Comparison of ENCODE assay signal across 18 mouse cellular contexts in the genomic region with DNA sequence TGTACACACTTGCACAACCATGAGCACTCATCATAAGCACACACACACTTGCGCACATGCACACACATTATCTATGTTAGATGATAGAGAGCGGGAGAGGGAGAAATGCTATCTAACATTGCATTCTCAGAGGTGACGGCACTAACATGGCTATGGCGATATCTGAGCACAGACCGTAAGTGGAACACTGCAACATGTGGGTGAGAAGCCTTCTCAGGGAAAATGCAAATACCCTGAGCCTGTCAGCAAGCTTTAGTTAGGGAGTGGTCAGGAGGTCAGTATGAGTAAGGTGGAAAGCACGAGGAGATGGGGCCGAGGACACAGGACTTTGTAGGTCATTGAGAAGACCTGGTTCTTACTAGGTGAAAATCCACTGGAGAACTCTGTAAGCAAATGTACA.
DNase-seq lines count a peak whose midpoint lies in the region; ATAC-seq and TF ChIP-seq lines count a peak whose summit lies in the region.
"Had no signal": no experiment of that assay in that cellular context is flagged by ENCODE, and none has a peak within 500 bp of the region (broad histone marks: within the 10 kb centered on the region; RNA-seq: fewer than 3 reads in every experiment).

No protein-coding gene starts in this region.

- peak; percentile 58; the same call in 1 of the 2 replicates for ATAC-seq in heart, embryonic 15.5 days (replicated peaks; ENCODE audit: insufficient number of reproducible peaks, insufficient read depth, low FRiP score, low read depth)
- ATAC-seq in lung, embryonic 15.5 days (ENCODE audit: borderline replicate concordance, extremely low read depth, low FRiP score, low TSS enrichment) = no peak
- ATAC-seq in liver, embryonic 14.5 days (ENCODE audit: insufficient read depth) = peak; percentile 13; the same call in 1 of the 2 replicates
- peak; percentile 77 for ATAC-seq in stomach, postnatal 0 days (ENCODE audit: low FRiP score, low TSS enrichment)
- ATAC-seq in granulocyte monocyte progenitor cell, adult 5-6 weeks (replicated peaks; ENCODE audit: poor library complexity, severe bottlenecking) = no peak
- ATAC-seq: forebrain, postnatal 0 days; hindbrain, postnatal 0 days; midbrain, embryonic 16.5 days had no signal

- no peak for DNase-seq in heart, adult 11 months
- no peak for DNase-seq in lung, postnatal 36 days
- no peak for DNase-seq in liver, embryonic 14.5 days (ENCODE audit: low read depth in 3 of 3, low spot score in 3 of 3)
- DNase-seq in stomach, postnatal 0 days (ENCODE audit: low spot score) = peak; percentile 53
- DNase-seq: adrenal gland, postnatal 36 days; cerebellum, adult 8-10 months; forebrain, postnatal 0 days; layer of hippocampus, postnatal 36 days; right cerebral cortex, adult 18-20 months; thymus, postnatal 14 days had no signal

- no peaks in the 10 kb centered on the region for H3K27me3 ChIP-seq in heart, embryonic 15.5 days
- H3K27me3 ChIP-seq in lung, embryonic 15.5 days = no peaks in the 10 kb centered on the region
- H3K27me3 ChIP-seq in liver, embryonic 14.5 days (ENCODE audit: control insufficient read depth, insufficient read depth, low read length) = no peaks in the 10 kb centered on the region
- H3K27me3 ChIP-seq in stomach, postnatal 0 days (ENCODE audit: control insufficient read depth, insufficient read depth, low read length) = no peaks in the 10 kb centered on the region
- H3K27me3 ChIP-seq: embryonic facial prominence, embryonic 12.5 days; megakaryocyte, embryonic 14.5 days had no signal

- peak overlapping the region; percentile 79 for H3K27ac ChIP-seq in heart, embryonic 15.5 days
- H3K27ac ChIP-seq in lung, embryonic 15.5 days = peak overlapping the region; percentile 93
- H3K27ac ChIP-seq in liver, embryonic 14.5 days = no peak overlapping the region
- peak overlapping the region; percentile 50; the same call in 1 of the 2 replicates for H3K27ac ChIP-seq in stomach, postnatal 0 days (replicated peaks)
- H3K27ac ChIP-seq: embryonic facial prominence, embryonic 12.5 days; hindbrain, postnatal 0 days; kidney, postnatal 0 days had no signal

- peaks cover 76% of the 10 kb centered on the region for H3K4me1 ChIP-seq in heart, embryonic 15.5 days (replicated peaks)
- peaks cover 69% of the 10 kb centered on the region for H3K4me1 ChIP-seq in lung, embryonic 15.5 days
- H3K4me1 ChIP-seq in liver, embryonic 14.5 days (replicated peaks; ENCODE audit: control insufficient read depth in 2 of 2, insufficient read depth in 2 of 2, low read length in 1 of 2) = peaks cover under 1 to 33% of the 10 kb centered on the region in 2 experiments
- peaks cover 14% of the 10 kb centered on the region for H3K4me1 ChIP-seq in stomach, postnatal 0 days (replicated peaks; ENCODE audit: control insufficient read depth, insufficient read depth)
- H3K4me1 ChIP-seq: megakaryocyte, embryonic 14.5 days had no signal

- no peak for TF ChIP-seq CTCF in liver, embryonic 14.5 days (IDR thresholded peaks at IDR 0.05; ENCODE audit: low read depth)
- TF ChIP-seq CTCF in stomach, postnatal 0 days (IDR thresholded peaks at IDR 0.05; ENCODE audit: low read depth) = no peak

- H3K4me3 ChIP-seq in heart, embryonic 15.5 days = no peak overlapping the region
- H3K4me3 ChIP-seq in lung, embryonic 15.5 days = no peak overlapping the region
- no peak overlapping the region for H3K4me3 ChIP-seq in liver, embryonic 14.5 days (ENCODE audit: insufficient read depth in 1 of 2, low read depth in 2 of 2, low read length in 2 of 2)
- H3K4me3 ChIP-seq in stomach, postnatal 0 days (ENCODE audit: low read depth, low read length) = no peak overlapping the region
- H3K4me3 ChIP-seq: embryonic facial prominence, embryonic 12.5 days; megakaryocyte, embryonic 14.5 days had no signal

- no peaks in the 10 kb centered on the region for H3K36me3 ChIP-seq in heart, embryonic 15.5 days
- H3K36me3 ChIP-seq in lung, embryonic 15.5 days = no peaks in the 10 kb centered on the region
- H3K36me3 ChIP-seq in liver, embryonic 14.5 days (replicated peaks; ENCODE audit: control insufficient read depth, insufficient read depth, low read depth) = no peaks in the 10 kb centered on the region
- no peaks in the 10 kb centered on the region for H3K36me3 ChIP-seq in stomach, postnatal 0 days (ENCODE audit: control insufficient read depth, insufficient read depth, low read length)
- H3K36me3 ChIP-seq: embryonic facial prominence, embryonic 12.5 days had no signal

- H3K9me3 ChIP-seq in heart, embryonic 15.5 days (replicated peaks) = no peaks in the 10 kb centered on the region
- no peaks in the 10 kb centered on the region for H3K9me3 ChIP-seq in lung, embryonic 15.5 days
- no peaks in the 10 kb centered on the region for H3K9me3 ChIP-seq in liver, embryonic 14.5 days (ENCODE audit: control insufficient read depth, low read length)
- no peaks in the 10 kb centered on the region for H3K9me3 ChIP-seq in stomach, postnatal 0 days (ENCODE audit: control insufficient read depth, low read length)
- H3K9me3 ChIP-seq: embryonic facial prominence, embryonic 12.5 days; megakaryocyte, embryonic 14.5 days had no signal

- no peak overlapping the region for H3K9ac ChIP-seq in heart, embryonic 15.5 days
- H3K9ac ChIP-seq in lung, embryonic 15.5 days = no peak overlapping the region
- H3K9ac ChIP-seq in liver, embryonic 14.5 days (replicated peaks) = no peak overlapping the region
- H3K9ac ChIP-seq in stomach, postnatal 0 days (ENCODE audit: low read length) = no peak overlapping the region
- H3K9ac ChIP-seq: embryonic facial prominence, embryonic 12.5 days; forebrain, postnatal 0 days had no signal

- no peak for TF ChIP-seq EP300 in liver, embryonic 14.5 days (IDR thresholded peaks at IDR 0.05; ENCODE audit: low read depth)
- no peak for TF ChIP-seq EP300 in stomach, postnatal 0 days (optimal IDR thresholded peaks at IDR 0.05)

- H3K4me2 ChIP-seq in heart, embryonic 15.5 days = no peak overlapping the region
- H3K4me2 ChIP-seq in lung, embryonic 15.5 days = no peak overlapping the region
- H3K4me2 ChIP-seq in liver, embryonic 14.5 days (ENCODE audit: low read depth) = no peak overlapping the region
- no peak overlapping the region for H3K4me2 ChIP-seq in stomach, postnatal 0 days (replicated peaks; ENCODE audit: low read depth)
- H3K4me2 ChIP-seq: embryonic facial prominence, embryonic 12.5 days had no signal

- WGBS in heart, embryonic 15.5 days = 40% methylated on average over 7 of the region's 7 CpGs
- WGBS in lung, embryonic 15.5 days = 75% methylated on average over 7 of the region's 7 CpGs
- WGBS in liver, embryonic 14.5 days (ENCODE audit: insufficient replicate concordance) = 67% methylated on average over 7 of the region's 7 CpGs
- 82% methylated on average over 7 of the region's 7 CpGs for WGBS in stomach, postnatal 0 days

Comparison
In these comparisons a context has a peak if more than half of its experiments do, and no peak if none do; other contexts are left out.
1. ATAC-seq: peak in heart, embryonic 15.5 days (single experiment), liver, embryonic 14.5 days (single experiment) and stomach, postnatal 0 days (single experiment); none in lung, embryonic 15.5 days (single experiment) and granulocyte monocyte progenitor cell, adult 5-6 weeks (single experiment).